In the genomic region with DNA sequence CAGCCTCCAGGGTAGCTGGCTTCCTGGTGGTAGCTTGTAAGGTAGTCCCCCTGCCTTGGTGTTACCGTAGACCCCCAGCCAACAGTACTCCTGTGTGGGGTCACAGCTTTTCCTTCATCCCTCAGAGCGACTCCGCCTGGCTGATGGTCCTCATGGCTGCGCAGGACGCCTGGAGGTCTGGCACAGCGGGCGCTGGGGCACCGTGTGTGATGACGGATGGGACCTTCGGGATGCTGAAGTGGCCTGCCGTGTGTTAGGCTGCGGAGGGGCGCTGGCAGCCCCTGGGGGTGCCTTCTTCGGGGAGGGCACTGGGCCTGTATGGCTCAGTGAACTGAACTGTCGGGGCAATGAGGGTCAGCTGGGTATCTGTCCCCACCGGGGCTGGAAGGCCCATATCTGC, we compare ENCODE assay signal across 18 mouse cellular contexts. TPM values are rescaled to one million over a fixed set of nuclear protein-coding genes. Genes with fewer than 3 reads are reported as not detected.
DNase-seq lines count a peak whose midpoint lies in the region; ATAC-seq lines count a peak whose summit lies in the region.
"Had no signal": no experiment of that assay in that cellular context is flagged by ENCODE, and none has a peak within 500 bp of the region (broad histone marks: within the 10 kb centered on the region; RNA-seq: fewer than 3 reads in every experiment).

No protein-coding gene starts in this region.

- no peaks in the 10 kb centered on the region for H3K9me3 ChIP-seq in heart, embryonic 10.5 days
- no peaks in the 10 kb centered on the region for H3K9me3 ChIP-seq in midbrain, embryonic 11.5 days (ENCODE audit: control insufficient read depth, low read length)
- no peaks in the 10 kb centered on the region for H3K9me3 ChIP-seq in midbrain, embryonic 15.5 days
- no peaks in the 10 kb centered on the region for H3K9me3 ChIP-seq in hindbrain, embryonic 13.5 days
- H3K9me3 ChIP-seq in limb, embryonic 15.5 days = no peaks in the 10 kb centered on the region
- H3K9me3 ChIP-seq: liver, embryonic 12.5 days; megakaryocyte, embryonic 14.5 days had no signal

- H3K4me1 ChIP-seq in heart, embryonic 10.5 days = peaks cover 61% of the 10 kb centered on the region
- peaks cover 50% of the 10 kb centered on the region for H3K4me1 ChIP-seq in midbrain, embryonic 11.5 days (ENCODE audit: control insufficient read depth, insufficient read depth, low read length)
- H3K4me1 ChIP-seq in midbrain, embryonic 15.5 days = peaks cover 42% of the 10 kb centered on the region
- peaks cover 62% of the 10 kb centered on the region for H3K4me1 ChIP-seq in hindbrain, embryonic 13.5 days (replicated peaks)
- H3K4me1 ChIP-seq in limb, embryonic 15.5 days = peaks cover 58% of the 10 kb centered on the region

- peaks cover 7% of the 10 kb centered on the region; the same call in 1 of the 2 replicates for H3K27me3 ChIP-seq in heart, embryonic 10.5 days (ENCODE audit: insufficient read depth, poor library complexity, severe bottlenecking)
- H3K27me3 ChIP-seq in midbrain, embryonic 11.5 days (ENCODE audit: control insufficient read depth, insufficient read depth, low read length) = no peaks in the 10 kb centered on the region
- H3K27me3 ChIP-seq in midbrain, embryonic 15.5 days (replicated peaks) = no peaks in the 10 kb centered on the region
- H3K27me3 ChIP-seq in hindbrain, embryonic 13.5 days = no peaks in the 10 kb centered on the region
- H3K27me3 ChIP-seq in limb, embryonic 15.5 days = no peaks in the 10 kb centered on the region

- no peaks in the 10 kb centered on the region for H3K36me3 ChIP-seq in heart, embryonic 10.5 days
- no peaks in the 10 kb centered on the region for H3K36me3 ChIP-seq in midbrain, embryonic 11.5 days (ENCODE audit: control insufficient read depth, insufficient read depth, low read length)
- no peaks in the 10 kb centered on the region for H3K36me3 ChIP-seq in midbrain, embryonic 15.5 days (replicated peaks)
- no peaks in the 10 kb centered on the region for H3K36me3 ChIP-seq in hindbrain, embryonic 13.5 days
- H3K36me3 ChIP-seq in limb, embryonic 15.5 days = no peaks in the 10 kb centered on the region
- H3K36me3 ChIP-seq: liver, embryonic 12.5 days had no signal

- WGBS in heart, embryonic 10.5 days = 70% methylated on average over 16 of the region's 16 CpGs
- WGBS in midbrain, embryonic 11.5 days = 78% methylated on average over 16 of the region's 16 CpGs
- 73% methylated on average over 16 of the region's 16 CpGs for WGBS in midbrain, embryonic 15.5 days
- WGBS in hindbrain, embryonic 13.5 days = 64% methylated on average over 16 of the region's 16 CpGs
- WGBS in limb, embryonic 15.5 days = 66% methylated on average over 16 of the region's 16 CpGs

- H3K9ac ChIP-seq in midbrain, embryonic 11.5 days (ENCODE audit: low read length) = peak overlapping the region; percentile 45; the same call in 1 of the 2 replicates
- H3K9ac ChIP-seq in midbrain, embryonic 15.5 days = no peak overlapping the region
- peak overlapping the region; percentile 3; the same call in 1 of the 2 replicates for H3K9ac ChIP-seq in hindbrain, embryonic 13.5 days
- no peak overlapping the region for H3K9ac ChIP-seq in limb, embryonic 15.5 days
- H3K9ac ChIP-seq: liver, embryonic 12.5 days had no signal

- H3K4me2 ChIP-seq in midbrain, embryonic 11.5 days = no peak overlapping the region
- H3K4me2 ChIP-seq in midbrain, embryonic 15.5 days = no peak overlapping the region
- H3K4me2 ChIP-seq in hindbrain, embryonic 13.5 days = no peak overlapping the region
- peak overlapping the region; percentile 66; the same call in 1 of the 2 replicates for H3K4me2 ChIP-seq in limb, embryonic 15.5 days
- H3K4me2 ChIP-seq: liver, embryonic 12.5 days had no signal

- peak overlapping the region; percentile 83 for H3K27ac ChIP-seq in heart, embryonic 10.5 days
- H3K27ac ChIP-seq in midbrain, embryonic 11.5 days (ENCODE audit: low read depth, low read length) = no peak overlapping the region; the same call in 1 of the 2 replicates
- H3K27ac ChIP-seq in midbrain, embryonic 15.5 days = no peak overlapping the region
- H3K27ac ChIP-seq in hindbrain, embryonic 13.5 days = no peak overlapping the region
- H3K27ac ChIP-seq in limb, embryonic 15.5 days = peak overlapping the region; percentile 91; the same call in 1 of the 2 replicates
- H3K27ac ChIP-seq: left cerebral cortex, adult 2 months; liver, embryonic 12.5 days had no signal

- no peak for ATAC-seq in midbrain, embryonic 11.5 days (ENCODE audit: low FRiP score)
- ATAC-seq in midbrain, embryonic 15.5 days (replicated peaks) = no peak
- ATAC-seq in hindbrain, embryonic 13.5 days (ENCODE audit: low FRiP score) = no peak
- no peak for ATAC-seq in limb, embryonic 15.5 days (ENCODE audit: insufficient number of reproducible peaks, low FRiP score, low TSS enrichment, low read depth)
- ATAC-seq: liver, embryonic 12.5 days had no signal

- DNase-seq in heart, embryonic 10.5 days (ENCODE audit: low spot score) = no peak
- no peak for DNase-seq in heart, postnatal 10 days
- DNase-seq in midbrain, embryonic 11.5 days (ENCODE audit: low spot score, missing footprints) = no peak
- no peak for DNase-seq in lung, postnatal 10 days
- no peak for DNase-seq in embryo, embryonic 11 days
- DNase-seq: adrenal gland, adult 2 months; cerebellum, adult 18-20 months; kidney, postnatal 10 days had no signal

- intact Hi-C loops in heart, postnatal 10 days (cut with DNase I) = no loop called here

- no peak overlapping the region for H3K4me3 ChIP-seq in heart, embryonic 10.5 days
- H3K4me3 ChIP-seq in midbrain, embryonic 11.5 days (ENCODE audit: low read depth, low read length) = no peak overlapping the region
- no peak overlapping the region for H3K4me3 ChIP-seq in midbrain, embryonic 15.5 days
- no peak overlapping the region for H3K4me3 ChIP-seq in hindbrain, embryonic 13.5 days
- peak overlapping the region; percentile 12 for H3K4me3 ChIP-seq in limb, embryonic 15.5 days
- H3K4me3 ChIP-seq: left cerebral cortex, adult 2 months; liver, embryonic 12.5 days; megakaryocyte, embryonic 14.5 days had no signal

RNA-seq across cellular contexts. Expression of gene Ssc5d, which starts 1.3 kb away (rescaled TPM):
- 1.2 and 1.6 TPM in 2 replicates for polyA plus RNA-seq in heart, embryonic 10.5 days (2016; fragmentation: Nextera tagmentation; extraction: Ambion mirVana)
- 10 to 100 TPM; 12.5 TPM for total RNA-seq in heart, postnatal 10 days (2021)
- 1.0 and 1.6 TPM in 2 replicates for polyA plus RNA-seq in midbrain, embryonic 11.5 days (2014; fragmentation: Nextera tagmentation; extraction: Ambion mirVana)
- 1.0 and 1.4 TPM in 2 replicates for polyA plus RNA-seq in midbrain, embryonic 15.5 days (2015; fragmentation: Nextera tagmentation; extraction: Ambion mirVana)
- 0.73 and 1.3 TPM in 2 replicates for polyA plus RNA-seq in hindbrain, embryonic 13.5 days (2015; fragmentation: Nextera tagmentation; extraction: Ambion mirVana)
- 15.6 and 21.9 TPM in 2 replicates for polyA plus RNA-seq in limb, embryonic 15.5 days (2015; fragmentation: Nextera tagmentation; extraction: Ambion mirVana)

RNA-seq across cellular contexts. Expression of gene Nat14, which starts 5.0 kb away (rescaled TPM):
- 4.3 and 5.5 TPM in 2 replicates for polyA plus RNA-seq in heart, embryonic 10.5 days (2016; fragmentation: Nextera tagmentation; extraction: Ambion mirVana)
- total RNA-seq in heart, postnatal 10 days (2021) = 1 to 10 TPM; 4.9 to 5.2 TPM
- 8.0 and 10.4 TPM in 2 replicates for polyA plus RNA-seq in midbrain, embryonic 11.5 days (2014; fragmentation: Nextera tagmentation; extraction: Ambion mirVana)
- polyA plus RNA-seq in midbrain, embryonic 15.5 days (2015; fragmentation: Nextera tagmentation; extraction: Ambion mirVana) = 46.3 and 47.7 TPM in 2 replicates
- polyA plus RNA-seq in hindbrain, embryonic 13.5 days (2015; fragmentation: Nextera tagmentation; extraction: Ambion mirVana) = 25.4 and 27.7 TPM in 2 replicates
- 2.5 and 3.7 TPM in 2 replicates for polyA plus RNA-seq in limb, embryonic 15.5 days (2015; fragmentation: Nextera tagmentation; extraction: Ambion mirVana)

RNA-seq across cellular contexts. Expression of gene Zfp628, which starts 11.8 kb away (rescaled TPM):
- 2.9 and 3.5 TPM in 2 replicates for polyA plus RNA-seq in heart, embryonic 10.5 days (2016; fragmentation: Nextera tagmentation; extraction: Ambion mirVana)
- total RNA-seq in heart, postnatal 10 days (2021) = 10 to 100 TPM; 11.8 to 13.8 TPM
- polyA plus RNA-seq in midbrain, embryonic 11.5 days (2014; fragmentation: Nextera tagmentation; extraction: Ambion mirVana) = 3.5 and 3.8 TPM in 2 replicates
- polyA plus RNA-seq in midbrain, embryonic 15.5 days (2015; fragmentation: Nextera tagmentation; extraction: Ambion mirVana) = 4.5 and 4.6 TPM in 2 replicates
- 3.6 and 4.9 TPM in 2 replicates for polyA plus RNA-seq in hindbrain, embryonic 13.5 days (2015; fragmentation: Nextera tagmentation; extraction: Ambion mirVana)
- polyA plus RNA-seq in limb, embryonic 15.5 days (2015; fragmentation: Nextera tagmentation; extraction: Ambion mirVana) = 3.4 TPM in 2 replicates

RNA-seq across cellular contexts. Expression of gene Gm36210, which starts 20.5 kb away (rescaled TPM):
- polyA plus RNA-seq in heart, embryonic 10.5 days (2016; fragmentation: Nextera tagmentation; extraction: Ambion mirVana) = 0.18 and 0.36 TPM in 2 replicates
- total RNA-seq in heart, postnatal 10 days (2021) = not detected
- 0.12 TPM in 1 of 2 replicates, not detected in the other for polyA plus RNA-seq in midbrain, embryonic 11.5 days (2014; fragmentation: Nextera tagmentation; extraction: Ambion mirVana)
- 0.40 and 0.65 TPM in 2 replicates for polyA plus RNA-seq in midbrain, embryonic 15.5 days (2015; fragmentation: Nextera tagmentation; extraction: Ambion mirVana)
- polyA plus RNA-seq in hindbrain, embryonic 13.5 days (2015; fragmentation: Nextera tagmentation; extraction: Ambion mirVana) = 0.26 and 0.45 TPM in 2 replicates
- 0.17 TPM in 1 of 2 replicates, not detected in the other for polyA plus RNA-seq in limb, embryonic 15.5 days (2015; fragmentation: Nextera tagmentation; extraction: Ambion mirVana)
- total RNA-seq: gastrocnemius, postnatal 4 days had no signal
- polyA plus RNA-seq: adrenal gland, adult 2 months; liver, embryonic 12.5 days; lung, embryonic 16.5 days; small intestine, adult 2 months; stomach, embryonic 14.5 days had no signal

RNA-seq across cellular contexts. Expression of gene Sbk2, which starts 37.4 kb away (rescaled TPM):
- 1.8 and 2.3 TPM in 2 replicates for polyA plus RNA-seq in heart, embryonic 10.5 days (2016; fragmentation: Nextera tagmentation; extraction: Ambion mirVana)
- 1 to 10 TPM; 7.2 to 9.0 TPM for total RNA-seq in heart, postnatal 10 days (2021)
- polyA plus RNA-seq in midbrain, embryonic 11.5 days (2014; fragmentation: Nextera tagmentation; extraction: Ambion mirVana) = not detected in 2 replicates
- 0.29 TPM in 1 of 2 replicates, not detected in the other for polyA plus RNA-seq in midbrain, embryonic 15.5 days (2015; fragmentation: Nextera tagmentation; extraction: Ambion mirVana)
- 0.25 TPM in 1 of 2 replicates, not detected in the other for polyA plus RNA-seq in hindbrain, embryonic 13.5 days (2015; fragmentation: Nextera tagmentation; extraction: Ambion mirVana)
- 0.73 and 0.74 TPM in 2 replicates for polyA plus RNA-seq in limb, embryonic 15.5 days (2015; fragmentation: Nextera tagmentation; extraction: Ambion mirVana)
- polyA plus RNA-seq: liver, embryonic 12.5 days had no signal

Comparison
In these comparisons a context has a peak if more than half of its experiments do, and no peak if none do; other contexts are left out.
1. H3K9ac ChIP-seq: peak in midbrain, embryonic 11.5 days (single experiment) and hindbrain, embryonic 13.5 days (single experiment); none in midbrain, embryonic 15.5 days (single experiment) and limb, embryonic 15.5 days (single experiment).
2. H3K27ac ChIP-seq: peak in heart, embryonic 10.5 days (single experiment) and limb, embryonic 15.5 days (single experiment); none in midbrain, embryonic 11.5 days (single experiment), midbrain, embryonic 15.5 days (single experiment) and hindbrain, embryonic 13.5 days (single experiment).